Mouse (Mus musculus) heart, embryonic 15.5 days (tissue): Measurements from ENCODE around the gene Mrpl47. TPM values are rescaled to one million over a fixed set of nuclear protein-coding genes. Genes with fewer than 3 reads are reported as not detected.
"Not testable (repeated sequence)": the region's sequence is repeated elsewhere in the genome, so short reads cannot be mapped to it uniquely, and the experiment has no call there.

Experiments used
- ATAC-seq: fragments of 200-750 bp; cut with Nextera tagmentation; replicated peaks from 2 replicates; pipeline ENCODE4 v1.8.0; 2017; ENCODE audit warnings: low read depth, moderate TSS enrichment; ENCODE audit not compliant: insufficient number of reproducible peaks, insufficient read depth, low FRiP score
- H3K27ac ChIP-seq: fragments of 300-500 bp; sonication (generic); 2 replicates; pipeline ENCODE4 v1.5.1; 2015; ENCODE audit warnings: mild to moderate bottlenecking, inconsistent platforms
- H3K27me3 ChIP-seq: fragments of 300-500 bp; sonication (generic); 2 replicates; pipeline ENCODE4 v1.6.1; 2015; ENCODE audit warnings: inconsistent platforms
- H3K36me3 ChIP-seq: fragments of 300-500 bp; sonication (generic); 2 replicates; pipeline ENCODE4 v1.6.1; 2015; ENCODE audit warnings: mild to moderate bottlenecking, inconsistent platforms
- H3K4me1 ChIP-seq: fragments of 300-500 bp; sonication (generic); replicated peaks from 2 replicates; pipeline ENCODE4 v1.6.1; 2015; ENCODE audit warnings: inconsistent platforms
- H3K4me2 ChIP-seq: fragments of 300-500 bp; sonication (generic); 2 replicates; pipeline ENCODE4 v1.6.1; 2015; ENCODE audit warnings: inconsistent platforms, mild to moderate bottlenecking, moderate library complexity
- H3K4me3 ChIP-seq: fragments of 300-500 bp; sonication (generic); 2 replicates; pipeline ENCODE4 v1.5.1; 2015; ENCODE audit warnings: mild to moderate bottlenecking, inconsistent platforms
- H3K9ac ChIP-seq: fragments of 300-500 bp; sonication (generic); 2 replicates; pipeline ENCODE4 v1.6.1; 2015; ENCODE audit warnings: mild to moderate bottlenecking, inconsistent platforms
- H3K9me3 ChIP-seq: fragments of 300-500 bp; sonication (generic); replicated peaks from 2 replicates; pipeline ENCODE4 v1.6.1; 2016; ENCODE audit warnings: inconsistent platforms
- WGBS: fragments of 180-500 bp; shearing (Covaris S2); methylation state at CpG from one replicate; pipeline ENCODE4 v1.1.7; 2015; ENCODE audit warnings: mixed read lengths; 5-methylcytosine and 5-hydroxymethylcytosine counted together
- polyA plus RNA-seq: library from polyadenylated mRNA; unstranded; fragments of >200 nt; fragmentation: Nextera tagmentation; extraction: Ambion mirVana; gene quantifications from 2 replicates; pipeline ENCODE4 v1.2.1, GENCODE M21; 2015

The Mrpl47 gene
- polyA plus RNA-seq: 24.7 and 33.9 TPM in 2 replicates

DNA sequence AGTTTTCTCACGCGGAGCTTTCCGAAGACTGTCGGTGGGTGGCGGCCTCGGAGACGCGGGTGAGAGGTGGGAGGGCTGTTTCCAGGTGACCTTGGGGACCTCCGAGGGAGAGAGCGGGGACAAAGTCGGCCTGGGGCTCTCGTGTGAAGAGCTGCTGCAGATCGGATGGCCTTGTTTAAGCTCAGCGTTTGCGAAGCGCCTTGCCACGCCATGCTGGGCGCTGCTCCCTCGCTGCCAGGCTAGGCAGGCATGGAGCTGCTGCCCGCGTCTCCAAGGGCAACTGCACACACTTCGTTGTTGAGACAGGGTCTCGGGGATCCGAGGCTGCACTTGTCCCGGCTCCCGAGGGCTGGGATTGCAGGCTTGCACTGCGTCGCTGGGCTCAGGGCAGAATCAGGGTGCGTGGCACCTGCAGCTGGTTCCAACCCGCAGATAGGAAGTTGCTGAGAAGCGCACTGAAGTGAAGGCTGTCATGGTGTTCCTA is at the start of gene Mrpl47:
Mrpl47 (minus strand) TSS at position 434 of the 484 bp plus-strand sequence.
- H3K27me3 ChIP-seq: no peaks in the 10 kb centered on the region
- H3K36me3 ChIP-seq: peaks cover 28% of the 10 kb centered on the region
- peak within 1 kb of the TSS; percentile 63 for H3K4me3 ChIP-seq
- peak within 1 kb of the TSS; percentile 93 for H3K27ac ChIP-seq
- H3K9me3 ChIP-seq: no peaks in the 10 kb centered on the region
- H3K4me2 ChIP-seq: peak within 1 kb of the TSS; percentile 64
- peak; percentile 42 for ATAC-seq
- peak within 1 kb of the TSS; percentile 78 for H3K9ac ChIP-seq
- H3K4me1 ChIP-seq: peaks cover 19% of the 10 kb centered on the region
- under 1% methylated on average over 31 of the region's 31 CpGs for WGBS

DNA sequence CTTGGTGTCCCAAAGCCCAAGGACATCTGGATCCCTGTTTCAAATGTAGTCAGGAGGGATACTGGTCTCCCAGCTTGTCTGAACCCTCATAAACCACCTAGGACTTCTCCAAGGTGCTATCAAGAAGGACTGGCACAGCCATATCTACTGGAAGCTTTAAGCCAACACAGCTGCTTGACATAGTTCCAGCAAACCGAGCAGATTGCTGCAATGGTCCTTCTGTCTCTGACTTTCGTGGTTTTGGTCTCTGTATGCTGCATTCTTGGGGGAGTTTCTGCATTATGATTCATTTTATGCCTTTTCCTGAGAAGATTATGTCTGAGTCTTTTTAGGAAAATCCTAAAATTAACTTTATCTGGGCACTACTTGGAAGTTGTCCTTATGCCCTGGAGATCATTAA is 33.4 kb upstream of the Mrpl47 start:
- Histone ChIP-seq H3K4me3 (no peak overlapping the region), H3K9ac (no peak overlapping the region), H3K4me2 (no peak overlapping the region), H3K36me3 (no peaks in the 10 kb centered on the region), H3K27ac (no peak overlapping the region), H3K27me3 (no peaks in the 10 kb centered on the region), H3K9me3 (no peaks in the 10 kb centered on the region), H3K4me1 (no peaks in the 10 kb centered on the region)
- 58% methylated on average over 2 of the region's 2 CpGs for WGBS
- ATAC-seq: no peak

DNA sequence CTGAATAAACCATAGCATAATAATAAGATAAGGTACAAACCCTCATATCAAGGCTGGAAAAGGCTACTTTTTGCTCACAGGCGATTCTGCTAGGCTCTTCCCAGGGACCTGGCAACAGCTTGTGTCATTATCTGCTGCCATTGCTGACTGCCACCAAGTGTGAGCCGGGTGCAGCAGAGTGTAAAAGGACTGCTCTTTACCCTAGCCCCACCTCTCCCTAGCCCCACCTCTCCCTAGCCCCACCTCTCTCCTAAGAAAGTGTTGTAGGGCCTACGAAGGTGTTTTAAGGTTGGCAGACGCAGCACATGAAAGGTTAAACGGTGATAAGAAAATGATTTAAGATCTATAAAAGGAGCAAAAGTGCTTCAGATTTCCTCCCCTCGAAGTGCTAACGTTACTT is 26.5 kb upstream of the Mrpl47 start:
- H3K9me3 ChIP-seq: no peaks in the 10 kb centered on the region
- no peaks in the 10 kb centered on the region for H3K36me3 ChIP-seq
- no peak for ATAC-seq
- 41% methylated on average over 7 of the region's 7 CpGs for WGBS
- no peaks in the 10 kb centered on the region for H3K4me1 ChIP-seq
- H3K9ac ChIP-seq: no peak overlapping the region
- H3K27ac ChIP-seq: no peak overlapping the region
- no peak overlapping the region for H3K4me3 ChIP-seq
- no peaks in the 10 kb centered on the region for H3K27me3 ChIP-seq
- H3K4me2 ChIP-seq: no peak overlapping the region

DNA sequence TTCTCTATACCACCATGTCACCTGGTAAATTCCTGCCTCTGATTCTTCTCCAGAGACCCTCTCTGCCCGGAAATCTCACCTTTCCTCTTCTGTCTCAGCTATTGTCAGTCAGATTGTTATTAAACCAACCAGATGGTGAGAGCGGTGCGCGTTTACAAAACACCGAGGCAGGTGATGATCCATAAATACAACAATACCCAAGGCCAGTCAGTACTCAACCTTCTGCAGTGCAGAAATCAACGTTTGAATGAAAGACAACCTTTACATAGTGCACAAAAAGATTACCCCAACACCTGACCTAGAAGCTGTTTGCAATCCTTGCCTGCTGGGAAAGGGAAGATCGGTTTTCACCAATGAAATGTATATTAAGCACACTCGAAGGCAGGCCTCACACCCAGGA is 25.6 kb upstream of the Mrpl47 start:
- no peak for ATAC-seq
- Histone ChIP-seq H3K9ac (no peak overlapping the region), H3K27me3 (no peaks in the 10 kb centered on the region), H3K4me2 (no peak overlapping the region), H3K4me3 (no peak overlapping the region), H3K4me1 (no peaks in the 10 kb centered on the region), H3K27ac (no peak overlapping the region), H3K9me3 (no peaks in the 10 kb centered on the region), H3K36me3 (no peaks in the 10 kb centered on the region)
- 60% methylated on average over 8 of the region's 8 CpGs for WGBS

DNA sequence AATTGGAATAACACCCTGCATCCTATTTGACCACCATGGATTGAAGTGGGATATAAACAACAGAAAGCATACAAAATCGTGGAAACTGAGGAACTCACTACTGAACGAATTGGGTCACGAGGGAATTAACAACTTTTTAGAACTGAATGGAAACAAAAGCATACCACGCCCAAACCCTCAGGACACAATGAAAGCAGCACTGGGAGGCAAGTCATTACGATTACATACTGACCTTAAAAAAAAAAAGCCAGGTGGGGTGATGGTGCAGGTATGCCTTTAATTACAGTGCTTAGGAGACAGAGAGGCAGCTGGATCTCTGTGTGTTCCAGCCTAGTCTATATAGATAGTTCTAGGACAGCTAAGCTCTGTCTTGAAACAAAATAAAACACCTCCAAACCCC is 21.8 kb upstream of the Mrpl47 start:
- H3K9ac ChIP-seq: no peak overlapping the region
- WGBS: 69% methylated on average over 5 of the region's 5 CpGs
- no peak overlapping the region for H3K4me3 ChIP-seq
- ATAC-seq: no peak
- no peaks in the 10 kb centered on the region; the same call in 1 of the 2 replicates for H3K4me1 ChIP-seq
- H3K36me3 ChIP-seq: no peaks in the 10 kb centered on the region
- no peak overlapping the region for H3K27ac ChIP-seq
- no peaks in the 10 kb centered on the region for H3K9me3 ChIP-seq
- no peak overlapping the region for H3K4me2 ChIP-seq
- no peaks in the 10 kb centered on the region for H3K27me3 ChIP-seq

DNA sequence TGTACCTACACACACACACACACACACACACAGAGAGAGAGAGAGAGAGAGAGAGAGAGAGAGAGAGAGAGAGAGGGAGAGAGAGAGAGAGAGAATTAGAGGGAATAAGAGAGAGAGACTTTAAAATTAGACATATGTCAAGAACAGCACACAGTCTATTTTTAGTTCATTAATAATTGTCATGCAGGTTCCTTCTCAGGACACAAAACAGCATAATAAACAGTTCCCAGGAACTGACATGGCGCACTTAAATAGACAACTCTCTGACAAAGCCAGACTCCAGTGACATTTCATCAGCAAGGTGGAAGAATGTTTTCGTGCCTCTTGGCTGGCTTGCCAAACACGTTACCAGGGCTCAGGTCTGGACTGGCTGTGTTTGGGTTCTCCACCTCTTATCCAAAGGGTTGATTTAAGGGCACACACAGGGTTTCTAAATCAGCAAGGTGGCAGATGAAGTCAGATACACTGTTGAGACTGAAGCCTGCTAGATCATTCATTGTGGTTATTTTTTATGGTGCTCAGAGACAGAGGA is 17.0 kb upstream of the Mrpl47 start:
- H3K4me3 ChIP-seq: no peak overlapping the region
- no peaks in the 10 kb centered on the region for H3K9me3 ChIP-seq
- no peak for ATAC-seq
- no peaks in the 10 kb centered on the region for H3K27me3 ChIP-seq
- no peak overlapping the region for H3K4me2 ChIP-seq
- H3K36me3 ChIP-seq: peaks cover 39% of the 10 kb centered on the region
- 45% methylated on average over 3 of the region's 3 CpGs for WGBS
- peak overlapping the region; percentile 32 for H3K27ac ChIP-seq
- H3K9ac ChIP-seq: no peak overlapping the region
- H3K4me1 ChIP-seq: peaks cover 6% of the 10 kb centered on the region

DNA sequence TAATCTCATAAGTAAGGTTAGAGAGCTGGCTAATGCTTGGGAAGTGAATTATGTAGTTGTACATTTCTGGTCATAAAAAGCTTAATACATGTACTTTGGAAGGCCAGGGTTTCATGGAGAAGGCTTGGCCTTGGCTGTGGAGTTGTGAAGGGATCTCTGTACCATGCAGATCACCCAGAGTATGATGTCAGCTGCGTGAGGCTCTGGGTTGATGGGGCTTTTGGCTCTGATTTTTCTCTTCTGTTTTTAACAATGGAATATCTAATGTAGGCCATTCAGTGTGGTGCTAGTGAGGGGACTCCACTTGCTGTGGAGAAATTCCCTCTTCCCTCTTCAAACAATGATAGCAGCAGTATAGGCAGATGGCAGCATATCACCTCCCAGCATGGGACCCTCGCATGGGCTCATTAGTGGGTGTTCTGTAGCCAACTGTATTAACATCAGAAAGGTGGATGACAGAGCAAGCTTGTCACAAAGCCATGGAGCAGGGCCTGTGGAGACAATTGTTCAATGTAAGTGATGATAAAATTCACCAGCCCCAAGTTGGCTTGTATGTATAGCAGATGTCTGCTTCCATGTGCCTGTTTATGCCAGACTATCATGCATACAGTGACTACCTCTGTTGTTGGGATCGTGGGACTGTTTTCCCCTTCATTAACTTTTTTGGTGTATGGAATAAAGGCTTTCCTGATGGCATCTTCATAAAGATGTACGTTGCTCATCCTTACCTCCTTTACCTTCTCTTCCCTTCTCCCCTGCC is 12.6 kb upstream of the Mrpl47 start:
- H3K9me3 ChIP-seq: no peaks in the 10 kb centered on the region
- H3K36me3 ChIP-seq: peaks cover 74% of the 10 kb centered on the region
- 89% methylated on average over 4 of the region's 4 CpGs for WGBS
- H3K4me2 ChIP-seq: no peak overlapping the region
- H3K27ac ChIP-seq: no peak overlapping the region
- H3K9ac ChIP-seq: no peak overlapping the region
- no peak for ATAC-seq
- H3K4me3 ChIP-seq: no peak overlapping the region
- H3K4me1 ChIP-seq: peaks cover 6% of the 10 kb centered on the region
- no peaks in the 10 kb centered on the region for H3K27me3 ChIP-seq

DNA sequence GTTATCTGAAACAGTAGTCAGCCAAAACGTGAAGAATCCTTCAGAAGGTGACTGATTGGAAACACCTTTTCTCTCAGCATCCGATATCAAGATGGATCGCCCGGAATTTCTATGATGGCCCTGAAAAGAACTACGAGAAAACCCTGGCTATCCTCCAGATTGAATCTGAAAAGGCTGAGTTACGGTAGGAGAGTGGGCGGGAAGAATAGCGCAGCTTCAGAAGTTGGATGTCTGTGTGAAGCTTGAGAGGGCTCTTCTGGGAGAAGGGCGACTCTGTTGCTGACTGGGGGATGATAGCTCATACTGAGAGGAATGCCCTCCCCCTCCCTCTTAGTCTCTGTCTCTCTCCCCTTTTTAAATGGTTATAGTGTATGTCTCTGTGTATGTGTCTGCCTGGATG is 11.0 kb upstream of the Mrpl47 start:
- no peaks in the 10 kb centered on the region for H3K9me3 ChIP-seq
- ATAC-seq: no peak
- H3K9ac ChIP-seq: no peak overlapping the region
- H3K27me3 ChIP-seq: no peaks in the 10 kb centered on the region
- 78% methylated on average over 9 of the region's 9 CpGs for WGBS
- no peak overlapping the region for H3K4me2 ChIP-seq
- H3K27ac ChIP-seq: no peak overlapping the region
- no peak overlapping the region for H3K4me3 ChIP-seq
- H3K4me1 ChIP-seq: peaks cover 3% of the 10 kb centered on the region; the same call in 1 of the 2 replicates
- peaks cover 72% of the 10 kb centered on the region for H3K36me3 ChIP-seq

DNA sequence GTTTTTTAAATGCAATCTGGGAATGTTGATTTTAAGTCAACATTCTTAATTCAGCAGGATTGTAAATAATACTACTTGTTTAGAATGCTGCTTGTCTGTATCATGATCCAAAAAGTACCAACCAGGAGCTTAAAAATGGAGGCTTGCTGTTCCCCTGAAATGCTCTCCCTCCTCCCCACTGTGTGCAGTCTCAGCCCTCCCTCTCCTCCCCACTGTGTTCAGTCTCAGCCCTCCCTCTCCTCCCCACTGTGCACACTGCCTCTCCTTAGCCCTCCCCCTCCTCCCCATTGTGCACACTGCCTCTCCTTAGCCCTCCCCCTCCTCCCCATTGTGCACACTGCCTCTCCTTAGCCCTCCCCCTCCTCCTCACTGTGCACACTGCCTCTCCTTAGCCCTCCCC is 8.0 kb upstream of the Mrpl47 start:
- ATAC-seq, H3K27ac ChIP-seq, H3K4me3 ChIP-seq, H3K27me3 ChIP-seq, H3K4me1 ChIP-seq, H3K9ac ChIP-seq, H3K9me3 ChIP-seq, H3K4me2 ChIP-seq: not testable (repeated sequence)
- H3K36me3 ChIP-seq: peaks cover 60% of the 10 kb centered on the region

DNA sequence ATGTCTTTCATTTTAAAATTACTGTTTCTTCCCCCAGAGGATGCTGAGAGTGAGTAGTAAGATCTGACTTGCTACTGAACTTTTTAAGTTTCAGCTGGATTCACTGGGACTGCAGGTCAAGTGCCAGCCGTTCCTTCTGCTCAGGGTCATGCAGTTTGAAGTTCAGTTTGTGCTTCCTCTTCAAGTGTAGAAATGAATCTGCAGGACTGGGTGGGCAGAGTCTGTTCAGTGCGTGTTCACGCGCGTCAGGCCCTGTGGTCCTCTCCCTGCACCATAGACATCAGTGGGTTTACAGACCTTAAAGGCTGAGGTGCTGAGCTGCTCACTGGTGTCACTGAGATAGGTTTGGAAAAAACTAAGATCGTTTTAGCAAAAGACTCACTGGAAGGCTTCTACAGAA is 7.6 kb upstream of the Mrpl47 start:
- 89% methylated on average over 6 of the region's 6 CpGs for WGBS
- Histone ChIP-seq H3K36me3 (peaks cover 59% of the 10 kb centered on the region), H3K9ac (no peak overlapping the region), H3K9me3 (no peaks in the 10 kb centered on the region), H3K27ac (no peak overlapping the region), H3K4me3 (no peak overlapping the region), H3K4me1 (peaks cover 3% of the 10 kb centered on the region; the same call in 1 of the 2 replicates), H3K4me2 (no peak overlapping the region), H3K27me3 (no peaks in the 10 kb centered on the region)
- ATAC-seq: no peak

DNA sequence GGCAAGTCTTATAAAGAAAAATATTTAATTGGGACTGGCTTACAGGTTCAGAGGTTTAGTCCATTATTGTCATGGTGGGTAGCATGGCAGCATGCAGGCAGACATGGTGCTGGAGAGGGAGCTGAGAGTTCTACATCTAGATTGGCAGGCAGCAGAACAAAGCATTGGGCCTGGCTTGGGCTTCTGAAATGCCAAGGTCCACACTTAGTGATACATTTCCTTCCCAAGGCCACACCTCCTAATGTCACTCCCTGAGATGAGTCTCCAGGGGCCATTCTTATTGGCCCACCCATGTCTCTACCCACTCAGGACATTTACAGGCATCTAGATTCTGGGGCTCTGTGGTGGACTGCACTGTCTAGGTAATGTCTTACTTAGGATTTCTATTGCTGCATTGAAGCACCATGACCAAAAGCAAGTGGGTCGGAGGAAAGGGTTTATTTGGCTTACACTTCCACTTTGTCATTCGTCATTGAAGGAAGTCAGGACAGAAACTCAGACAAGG is 4.9 kb upstream of the Mrpl47 start:
- Histone ChIP-seq H3K27ac (no peak overlapping the region), H3K4me2 (no peak overlapping the region), H3K4me3 (no peak overlapping the region), H3K4me1 (peaks cover 13% of the 10 kb centered on the region), H3K36me3 (peaks cover 38% of the 10 kb centered on the region), H3K27me3 (no peaks in the 10 kb centered on the region), H3K9me3 (no peaks in the 10 kb centered on the region), H3K9ac (no peak overlapping the region)
- ATAC-seq: no peak
- 72% methylated on average over 2 of the region's 2 CpGs for WGBS
